Mouse (Mus musculus) gastrocnemius, postnatal 14 days (tissue): ENCODE measurements at regions not wholly inside any gene's neighbourhood (a gene's known extent, or its start where the extent isn't known, plus 50 kb on each side); places are given as distances from the start of the nearest gene placed in this dataset.
A peak's percentile ranks its signal among the peaks of the same experiment; 100 is the strongest.

Experiments used
- DNase-seq: peaks from one replicate; pipeline ENCODE4 v3.0.0; 2021; ENCODE audit warnings: mixed read lengths
- intact Hi-C: fragments of 180-260 bp; cut with DNase I; formaldehyde crosslinking; loops from one replicate; pipeline ENCODE4 v1.15.1; 2025; ENCODE audit warnings: low total_unique reads

DNA sequence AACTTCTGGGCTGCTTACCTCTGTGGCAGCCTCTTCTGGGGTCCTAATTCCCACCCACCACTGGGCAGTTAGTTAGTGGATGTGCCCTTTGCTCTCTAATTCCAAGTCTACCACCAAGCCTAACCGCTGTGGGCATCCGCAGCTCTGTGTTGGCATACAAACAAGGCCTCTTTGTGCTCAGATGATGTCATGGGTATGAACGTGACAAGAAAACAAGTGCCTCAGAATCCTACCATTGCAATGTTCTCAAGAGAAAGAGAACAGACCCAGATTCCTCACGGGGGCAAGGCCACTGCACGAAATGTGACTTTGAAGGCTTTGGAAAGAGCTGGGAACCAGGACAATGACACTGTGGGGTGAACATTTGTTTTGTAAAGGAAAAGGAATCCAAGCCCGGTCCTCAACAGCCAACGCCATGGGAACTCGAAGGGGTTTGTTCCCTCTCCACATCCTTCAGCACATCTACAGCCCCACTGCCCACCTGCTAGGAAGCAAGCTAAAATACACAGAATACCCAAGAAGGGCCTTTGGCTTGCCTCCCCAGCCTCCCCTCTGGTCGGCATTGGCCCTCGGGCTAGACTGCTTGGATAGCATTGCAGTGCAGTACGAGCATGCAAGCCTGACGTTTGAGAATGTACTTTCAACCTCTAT, 210.2 kb upstream of the Pabpc6 start:
- intact Hi-C loops: no loop called here
- no peak for DNase-seq

DNA sequence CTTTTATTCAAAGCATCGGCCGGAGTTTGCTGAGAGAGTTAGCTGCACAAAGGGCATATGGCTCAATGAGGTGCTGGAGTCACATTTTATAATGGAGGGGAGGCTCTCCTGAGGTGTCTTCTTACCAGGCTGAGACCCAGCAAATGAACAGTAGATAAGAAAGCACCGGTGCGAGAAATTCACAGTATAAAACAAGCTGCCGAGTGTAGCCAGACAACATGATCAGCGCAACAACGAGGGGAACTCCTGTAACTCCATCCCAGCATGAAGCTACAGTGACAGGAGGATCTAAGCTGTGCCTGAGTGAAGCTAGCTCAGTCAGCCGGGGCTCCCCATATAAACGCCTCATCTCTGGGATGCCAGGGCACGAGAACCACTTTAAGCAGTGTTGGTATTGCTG, 204.2 kb upstream of the Pabpc6 start:
- intact Hi-C loops: no loop called here
- no peak for DNase-seq

DNA sequence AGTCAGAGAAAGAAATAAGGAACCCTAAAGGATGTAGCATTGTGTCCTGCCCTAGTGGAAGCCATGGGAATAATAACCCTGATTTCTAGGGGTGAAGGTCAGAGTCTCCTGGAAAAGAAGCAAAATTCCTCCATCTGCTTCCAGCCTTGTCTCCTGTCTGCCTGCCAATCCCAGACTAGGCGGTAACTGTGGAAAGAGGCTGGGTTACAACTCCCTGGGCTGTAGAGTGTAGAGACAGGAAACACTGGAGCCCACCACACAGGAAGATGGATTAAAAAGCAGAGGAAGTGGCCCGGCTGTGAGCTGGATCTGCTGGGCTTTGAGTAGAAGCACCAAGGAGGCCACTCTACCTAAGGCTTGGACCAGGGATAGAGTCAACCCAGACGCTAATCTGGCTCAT, 200.7 kb upstream of the Pabpc6 start:
- DNase-seq: no peak
- intact Hi-C loops: no loop called here

GRCm38 (mm10) chr17:9868747-9869281, 199.3 kb upstream of the Pabpc6 start:
- intact Hi-C loops: no loop called here
- DNase-seq: no peak

GRCm38 (mm10) chr17:9864254-9864653, 194.7 kb upstream of the Pabpc6 start:
- DNase-seq: no peak
- intact Hi-C loops: no loop called here

GRCm38 (mm10) chr17:9861923-9862854, 192.7 kb upstream of the Pabpc6 start:
- intact Hi-C loops: no loop called here
- DNase-seq: no peak

DNA sequence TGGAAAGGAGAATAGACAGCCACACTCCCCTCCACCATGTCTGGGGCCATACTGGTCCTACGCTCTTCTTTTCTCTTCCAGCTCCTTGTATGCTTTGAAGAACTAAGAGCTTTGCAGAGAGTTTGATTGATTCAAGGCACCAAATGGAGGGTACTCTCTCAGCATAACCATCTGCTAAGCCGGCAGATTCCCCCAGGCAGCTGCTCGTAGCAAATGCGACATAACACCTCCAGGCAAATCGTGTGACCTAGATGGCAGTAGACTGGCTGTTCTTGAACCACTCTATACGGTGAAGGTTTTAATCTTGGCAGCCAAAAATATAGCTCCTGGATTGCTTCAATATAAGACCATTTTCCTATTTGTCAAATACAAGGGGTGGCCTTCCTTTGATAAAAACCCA, 191.8 kb upstream of the Pabpc6 start:
- intact Hi-C loops: no loop called here
- no peak for DNase-seq

DNA sequence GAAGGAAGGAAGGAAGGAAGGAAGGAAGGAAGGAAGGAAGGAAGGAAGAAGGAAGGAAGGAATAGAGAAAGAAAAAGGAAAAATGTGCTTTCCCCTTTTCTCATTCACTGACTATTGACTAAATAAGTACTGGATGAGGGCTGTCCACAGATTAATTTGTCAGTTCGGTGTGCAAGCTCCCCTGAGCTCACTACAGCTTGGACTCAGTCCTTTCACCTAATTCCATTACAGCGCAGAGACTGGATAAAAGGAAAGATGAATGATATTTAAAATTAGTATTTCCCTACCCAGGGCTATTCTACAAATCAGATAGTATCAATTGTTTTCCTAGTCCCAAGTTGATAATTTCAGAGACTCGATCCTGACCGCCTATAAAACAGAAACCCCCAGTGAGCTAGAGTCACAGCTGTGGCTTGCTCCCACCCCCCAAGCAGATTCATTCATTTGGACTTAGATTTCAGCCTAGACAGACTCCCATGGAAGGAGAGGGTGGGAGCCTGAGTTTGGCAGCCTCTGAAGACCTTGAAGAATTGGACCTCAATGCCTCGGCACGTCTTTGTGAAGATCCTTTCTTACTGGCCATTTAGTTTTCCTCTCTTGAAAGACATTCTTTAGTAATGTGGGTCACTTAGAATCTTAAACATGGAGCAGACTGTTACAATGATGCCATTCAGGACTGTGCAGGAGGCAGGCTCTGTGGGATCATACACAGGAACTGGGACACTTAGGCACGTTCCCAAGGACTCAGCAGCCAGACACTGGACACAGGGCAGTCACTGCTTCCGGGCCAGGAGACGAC, 179.2 kb upstream of the Pabpc6 start:
- intact Hi-C loops: no loop called here
- DNase-seq: peak; percentile 13

GRCm38 (mm10) chr17:9845451-9846075, 176.0 kb upstream of the Pabpc6 start:
- no peak for DNase-seq
- intact Hi-C loops: no loop called here

GRCm38 (mm10) chr17:9841103-9841502, 171.6 kb upstream of the Pabpc6 start:
- intact Hi-C loops: no loop called here
- DNase-seq: no peak

GRCm38 (mm10) chr17:9839256-9839655, 169.7 kb upstream of the Pabpc6 start:
- intact Hi-C loops: no loop called here
- DNase-seq: no peak

DNA sequence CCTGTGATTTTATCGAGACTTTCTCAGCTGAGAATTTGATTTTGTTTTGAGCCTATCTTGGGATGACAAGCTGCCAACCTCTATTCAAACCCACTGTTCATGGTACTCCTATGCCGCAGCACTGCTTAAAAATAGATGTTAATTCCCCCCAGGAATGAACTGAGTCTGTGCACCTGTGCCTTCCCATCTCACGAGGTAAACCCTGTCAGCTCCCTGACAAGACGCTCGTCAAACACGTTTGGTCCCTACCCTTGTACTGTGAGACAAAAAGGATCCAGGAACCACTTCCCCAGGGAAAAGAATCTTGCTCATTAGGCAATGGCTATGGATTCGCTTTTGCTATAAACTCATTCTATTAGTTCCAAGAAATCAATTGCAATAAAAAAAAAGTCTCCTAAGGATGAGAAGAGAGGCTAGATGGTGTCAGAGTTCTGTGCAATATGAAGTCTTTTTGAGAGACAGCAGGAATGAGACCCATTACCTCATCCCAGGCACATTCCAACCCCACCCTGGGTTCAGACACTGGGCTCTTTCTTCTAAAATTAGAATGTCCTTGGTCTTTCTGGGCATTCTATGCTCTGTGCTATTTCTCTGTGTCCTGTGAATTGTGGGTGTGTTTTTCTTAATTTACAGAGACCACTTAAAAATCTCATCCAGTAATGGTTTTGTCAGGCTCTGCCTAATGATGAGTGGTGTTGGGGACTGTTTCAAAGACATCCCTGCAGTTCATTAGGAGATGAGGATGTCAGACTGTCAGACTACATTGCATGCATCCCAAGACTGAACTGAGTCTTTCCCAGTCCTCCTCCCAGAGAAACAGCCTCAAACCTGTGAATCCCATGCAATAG, 167.7 kb upstream of the Pabpc6 start:
- DNase-seq: no peak
- intact Hi-C loops: no loop called here

GRCm38 (mm10) chr17:9829895-9830294, 160.4 kb upstream of the Pabpc6 start:
- intact Hi-C loops: no loop called here
- no peak for DNase-seq

GRCm38 (mm10) chr17:9821358-9821757, 151.8 kb upstream of the Pabpc6 start:
- intact Hi-C loops: no loop called here
- no peak for DNase-seq

DNA sequence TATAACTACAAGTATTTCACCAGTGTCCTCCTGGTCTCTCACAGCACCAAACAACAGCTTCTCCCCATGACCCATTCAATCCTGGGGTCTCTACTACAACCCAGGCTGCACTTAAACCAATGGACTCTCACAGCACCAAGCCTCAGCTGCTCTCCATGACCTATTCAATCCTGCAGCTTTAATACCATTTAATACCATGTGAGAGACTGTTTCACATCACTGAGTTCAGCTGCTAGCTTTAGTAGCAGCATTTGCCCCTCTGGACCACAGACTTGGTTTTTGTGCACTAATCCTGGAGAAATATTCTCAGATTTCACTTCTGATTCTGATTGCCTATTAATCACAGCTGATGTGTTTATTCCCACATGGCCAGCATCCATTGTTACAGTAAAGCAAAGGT, 147.5 kb upstream of the Pabpc6 start:
- no peak for DNase-seq
- intact Hi-C loops: no loop called here

GRCm38 (mm10) chr17:9797069-9797468, 127.6 kb upstream of the Pabpc6 start:
- no peak for DNase-seq
- intact Hi-C loops: no loop called here

- no peak for DNase-seq
- intact Hi-C loops: no loop called here
Observed at GRCm38 (mm10) chr17:9796225-9796988, 126.9 kb upstream of the Pabpc6 start.

- DNase-seq: no peak
- intact Hi-C loops: no loop called here
Observed at GRCm38 (mm10) chr17:9778866-9779265, 109.3 kb upstream of the Pabpc6 start.
